Mouse (Mus musculus) kidney, adult 2 months (tissue): ENCODE measurements around the gene Ndufs7.

Source experiments
- CTCF ChIP-seq: fragments of 200-500 bp; conservative IDR thresholded peaks from 2 replicates; pipeline ENCODE4 v1.5.1; 2011; ENCODE audit warnings: low read depth, mild to moderate bottlenecking, control low read depth, low read length, moderate library complexity, mixed read lengths; ENCODE audit not compliant: insufficient read depth, insufficient read length
- POLR2A ChIP-seq: fragments of 200-500 bp; IDR thresholded peaks from one replicate; pipeline ENCODE4 v1.6.1; 2011; ENCODE audit warnings: low read depth, low read length, control low read depth

- TF ChIP-seq POLR2A (no peak), CTCF (no peak)
Observed at GRCm38 (mm10) chr10:80300672-80301181, 51.8 kb downstream of the Ndufs7 start.
